Mouse (Mus musculus) spleen, adult 2 months (tissue): ENCODE results near the gene 1700025C18Rik.

ENCODE experiments used
- CTCF ChIP-seq: fragments of 200-500 bp; IDR thresholded peaks from 2 replicates; pipeline ENCODE4 v1.5.1; 2011; ENCODE audit warnings: mild to moderate bottlenecking, inconsistent platforms; ENCODE audit not compliant: insufficient read depth, insufficient read length, insufficient replicate concordance; ENCODE audit errors: extremely low read depth
- POLR2A ChIP-seq: fragments of 200-500 bp; IDR thresholded peaks from 2 replicates; pipeline ENCODE4 v1.6.1; 2011; ENCODE audit warnings: low read depth, low read length, inconsistent platforms

GRCm38 (mm10) chr2:165064489-165064888 lies 26.1 kb downstream of the 1700025C18Rik start:
- TF ChIP-seq CTCF, result no peak
- TF ChIP-seq POLR2A, result no peak
